Mouse (Mus musculus): Measurements from ENCODE around the gene Dnm3. TPM values are rescaled to one million over a fixed set of nuclear protein-coding genes. Genes with fewer than 3 reads are reported as not detected.

Dnm3 gene
- polyA plus RNA-seq, 1 experiment: 3.5 TPM

DNA sequence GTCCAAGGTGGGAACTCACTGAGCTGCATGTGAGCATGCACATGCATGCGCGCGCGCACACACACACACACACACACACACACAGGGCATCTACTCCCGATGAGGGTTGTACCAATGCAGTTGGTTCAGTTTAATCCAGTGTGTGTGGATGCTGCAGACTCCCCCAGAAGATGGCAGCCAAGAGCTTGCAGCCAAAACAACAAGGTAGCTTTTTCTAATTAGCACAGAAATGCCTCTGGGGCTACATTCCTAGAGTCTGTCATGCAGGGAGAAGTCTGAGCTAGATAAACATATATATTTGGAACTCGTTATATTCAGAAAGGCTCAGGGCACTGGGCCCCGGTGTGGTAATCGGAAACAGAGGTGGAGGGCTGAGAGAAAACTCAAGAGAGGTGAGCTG, 118.6 kb downstream of the Dnm3 start:
- 70% methylated on average over 8 of the region's 8 CpGs for WGBS
- no peak overlapping the region for H3K4me3 ChIP-seq (replicated peaks; ENCODE audit: control insufficient read depth, low read depth, low read length)
- no peak overlapping the region for H3K27ac ChIP-seq (ENCODE audit: control insufficient read depth, insufficient read depth, low read depth, low read length, poor library complexity)
- no peaks in the 10 kb centered on the region for H3K4me1 ChIP-seq (ENCODE audit: control insufficient read depth, insufficient read depth, low read length)
- TF ChIP-seq CTCF (IDR thresholded peaks at IDR 0.05; ENCODE audit: control insufficient read depth, insufficient read depth, low read length): peak; percentile 9; the same call in 1 of the 2 replicates
- no peak for TF ChIP-seq POLR2A (IDR thresholded peaks at IDR 0.05; ENCODE audit: borderline replicate concordance, control insufficient read depth, low read depth, low read length)

- Histone ChIP-seq H3K4me1 (ENCODE audit: control insufficient read depth, insufficient read depth, low read length) (no peaks in the 10 kb centered on the region), H3K27ac (ENCODE audit: control insufficient read depth, insufficient read depth, low read depth, low read length, poor library complexity) (no peak overlapping the region), H3K4me3 (replicated peaks; ENCODE audit: control insufficient read depth, low read depth, low read length) (no peak overlapping the region)
- 35% methylated on average over 8 of the region's 8 CpGs for WGBS
- TF ChIP-seq CTCF (IDR thresholded peaks at IDR 0.05; ENCODE audit: control insufficient read depth, insufficient read depth, low read length): peak; percentile 32; the same call in 1 of the 2 replicates
- no peak for TF ChIP-seq POLR2A (IDR thresholded peaks at IDR 0.05; ENCODE audit: borderline replicate concordance, control insufficient read depth, low read depth, low read length)
Observed at GRCm38 (mm10) chr1:162358036-162358435, 119.8 kb downstream of the Dnm3 start.

GRCm38 (mm10) chr1:162356481-162356880, 121.4 kb downstream of the Dnm3 start:
- TF ChIP-seq POLR2A (IDR thresholded peaks at IDR 0.05; ENCODE audit: borderline replicate concordance, control insufficient read depth, low read depth, low read length) (no peak), CTCF (IDR thresholded peaks at IDR 0.05; ENCODE audit: control insufficient read depth, insufficient read depth, low read length) (no peak)
- H3K4me3 ChIP-seq (replicated peaks; ENCODE audit: control insufficient read depth, low read depth, low read length): no peak overlapping the region
- 48% methylated on average over 5 of the region's 5 CpGs for WGBS
- H3K27ac ChIP-seq (ENCODE audit: control insufficient read depth, insufficient read depth, low read depth, low read length, poor library complexity): no peak overlapping the region
- H3K4me1 ChIP-seq (ENCODE audit: control insufficient read depth, insufficient read depth, low read length): no peaks in the 10 kb centered on the region

DNA sequence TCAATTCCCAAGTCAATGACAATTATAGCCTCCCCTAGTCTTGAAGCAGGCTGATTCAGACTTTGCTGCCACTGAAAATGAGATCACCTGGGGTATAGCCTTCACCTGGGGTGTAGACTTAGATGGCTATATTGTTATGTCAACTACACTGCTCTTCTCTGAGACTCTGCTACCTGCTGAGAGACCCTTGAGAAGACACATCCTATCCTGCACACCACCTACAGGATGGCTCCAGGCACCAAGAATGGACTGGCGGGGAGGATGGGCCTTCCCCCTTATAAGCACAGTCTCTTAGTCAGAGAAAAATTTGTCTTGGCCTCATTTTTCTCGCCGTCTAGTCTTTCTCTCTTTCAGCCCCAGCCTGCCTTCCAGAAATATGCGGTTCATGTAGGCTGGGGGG, 123.1 kb downstream of the Dnm3 start:
- Histone ChIP-seq H3K27ac (ENCODE audit: control insufficient read depth, insufficient read depth, low read depth, low read length, poor library complexity) (no peak overlapping the region), H3K4me3 (replicated peaks; ENCODE audit: control insufficient read depth, low read depth, low read length) (no peak overlapping the region), H3K4me1 (ENCODE audit: control insufficient read depth, insufficient read depth, low read length) (no peaks in the 10 kb centered on the region)
- TF ChIP-seq POLR2A (IDR thresholded peaks at IDR 0.05; ENCODE audit: borderline replicate concordance, control insufficient read depth, low read depth, low read length) (no peak), CTCF (IDR thresholded peaks at IDR 0.05; ENCODE audit: control insufficient read depth, insufficient read depth, low read length) (no peak)
- 81% methylated on average over 4 of the region's 4 CpGs for WGBS

DNA sequence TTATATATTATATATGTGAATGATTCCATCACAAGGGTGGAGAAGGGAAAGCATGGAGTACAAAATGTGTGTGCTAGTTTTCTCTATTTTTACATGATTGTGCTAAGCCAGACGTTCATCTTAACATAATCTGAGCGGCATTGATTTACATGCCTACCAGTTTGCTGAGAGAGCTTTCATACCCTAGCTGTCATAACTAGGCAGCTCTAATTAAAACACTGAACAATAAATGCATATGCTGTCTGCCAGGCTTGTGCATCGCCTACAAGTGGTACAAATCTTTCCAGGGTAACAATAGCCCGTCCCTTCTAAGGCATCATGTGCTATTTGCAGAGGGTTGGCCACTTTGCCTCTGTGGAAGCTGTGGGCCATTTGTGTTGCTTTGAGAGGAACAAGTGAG, 124.0 kb downstream of the Dnm3 start:
- 81% methylated on average over 4 of the region's 4 CpGs for WGBS
- TF ChIP-seq CTCF (IDR thresholded peaks at IDR 0.05; ENCODE audit: control insufficient read depth, insufficient read depth, low read length): no peak
- TF ChIP-seq POLR2A (IDR thresholded peaks at IDR 0.05; ENCODE audit: borderline replicate concordance, control insufficient read depth, low read depth, low read length): no peak
- H3K27ac ChIP-seq (ENCODE audit: control insufficient read depth, insufficient read depth, low read depth, low read length, poor library complexity): no peak overlapping the region
- H3K4me1 ChIP-seq (ENCODE audit: control insufficient read depth, insufficient read depth, low read length): no peaks in the 10 kb centered on the region
- no peak overlapping the region for H3K4me3 ChIP-seq (replicated peaks; ENCODE audit: control insufficient read depth, low read depth, low read length)

- H3K4me3 ChIP-seq (replicated peaks; ENCODE audit: control insufficient read depth, low read depth, low read length): no peak overlapping the region
- TF ChIP-seq POLR2A (IDR thresholded peaks at IDR 0.05; ENCODE audit: borderline replicate concordance, control insufficient read depth, low read depth, low read length): no peak
- WGBS: 82% methylated on average over 6 of the region's 6 CpGs
- no peaks in the 10 kb centered on the region for H3K4me1 ChIP-seq (ENCODE audit: control insufficient read depth, insufficient read depth, low read length)
- H3K27ac ChIP-seq (ENCODE audit: control insufficient read depth, insufficient read depth, low read depth, low read length, poor library complexity): no peak overlapping the region
Observed at GRCm38 (mm10) chr1:162349306-162349705, 128.5 kb downstream of the Dnm3 start.

GRCm38 (mm10) chr1:162346456-162347011, 131.3 kb downstream of the Dnm3 start:
- Histone ChIP-seq H3K4me3 (replicated peaks; ENCODE audit: control insufficient read depth, low read depth, low read length) (no peak overlapping the region), H3K27ac (ENCODE audit: control insufficient read depth, insufficient read depth, low read depth, low read length, poor library complexity) (no peak overlapping the region), H3K4me1 (ENCODE audit: control insufficient read depth, insufficient read depth, low read length) (no peaks in the 10 kb centered on the region)
- TF ChIP-seq POLR2A (IDR thresholded peaks at IDR 0.05; ENCODE audit: borderline replicate concordance, control insufficient read depth, low read depth, low read length): no peak
- no peak for TF ChIP-seq CTCF (IDR thresholded peaks at IDR 0.05; ENCODE audit: control insufficient read depth, insufficient read depth, low read length)
- WGBS: 77% methylated on average over 4 of the region's 4 CpGs

DNA sequence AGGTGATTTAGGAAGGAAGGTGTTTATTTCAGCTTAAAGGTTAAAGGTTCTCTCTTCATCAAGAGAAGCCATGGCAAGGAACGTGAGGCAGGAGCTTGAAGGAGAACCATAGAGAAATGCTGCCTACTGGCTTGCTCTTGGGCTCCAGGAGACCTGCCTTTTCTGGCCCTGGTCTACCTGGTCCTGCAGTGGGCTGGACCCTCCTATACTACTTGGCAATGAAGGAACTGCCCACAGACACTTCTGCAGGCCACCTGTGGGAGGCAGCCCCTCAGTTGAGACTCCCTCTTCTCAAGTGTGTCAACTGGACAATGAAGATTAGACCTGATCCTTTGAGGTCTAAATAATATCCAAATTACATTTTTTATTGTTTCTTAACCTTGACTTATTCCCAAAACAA, 140.7 kb downstream of the Dnm3 start:
- WGBS: 85% methylated on average over 1 of the region's 1 CpGs

DNA sequence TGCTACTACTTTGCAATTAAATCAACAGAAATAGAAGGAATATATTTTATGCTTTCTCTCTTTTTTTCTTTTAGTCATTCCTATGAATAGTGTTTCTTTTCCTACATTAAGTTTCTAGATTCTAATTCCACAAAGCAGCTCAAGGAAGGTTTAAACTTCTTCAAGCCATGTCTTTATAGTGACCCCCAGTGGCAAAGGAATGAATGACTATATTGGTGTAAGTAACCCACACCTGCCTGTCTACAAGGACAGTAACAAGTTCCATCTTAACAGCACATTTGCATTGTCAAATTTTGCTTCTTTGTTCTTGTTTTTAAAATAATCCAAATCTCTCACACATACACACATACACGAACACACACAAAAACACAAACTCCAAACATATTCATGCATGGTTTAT, 141.2 kb downstream of the Dnm3 start:
- H3K4me3 ChIP-seq (replicated peaks; ENCODE audit: control insufficient read depth, low read depth, low read length): no peak overlapping the region
- WGBS: 35% methylated on average over 1 of the region's 1 CpGs

More for the DNA sequence above, 140.7 kb downstream of the Dnm3 start:
- TF ChIP-seq POLR2A (IDR thresholded peaks at IDR 0.05; ENCODE audit: borderline replicate concordance, control insufficient read depth, low read depth, low read length): no peak
- TF ChIP-seq CTCF (IDR thresholded peaks at IDR 0.05; ENCODE audit: control insufficient read depth, insufficient read depth, low read length): no peak
- H3K27ac ChIP-seq (ENCODE audit: control insufficient read depth, insufficient read depth, low read depth, low read length, poor library complexity): no peak overlapping the region
- no peaks in the 10 kb centered on the region for H3K4me1 ChIP-seq (ENCODE audit: control insufficient read depth, insufficient read depth, low read length)
- H3K4me3 ChIP-seq (replicated peaks; ENCODE audit: control insufficient read depth, low read depth, low read length): no peak overlapping the region

More for the DNA sequence above, 141.2 kb downstream of the Dnm3 start:
- Histone ChIP-seq H3K27ac (ENCODE audit: control insufficient read depth, insufficient read depth, low read depth, low read length, poor library complexity) (no peak overlapping the region), H3K4me1 (ENCODE audit: control insufficient read depth, insufficient read depth, low read length) (no peaks in the 10 kb centered on the region)
- no peak for TF ChIP-seq CTCF (IDR thresholded peaks at IDR 0.05; ENCODE audit: control insufficient read depth, insufficient read depth, low read length)
- TF ChIP-seq POLR2A (IDR thresholded peaks at IDR 0.05; ENCODE audit: borderline replicate concordance, control insufficient read depth, low read depth, low read length): no peak
